Comparison of ENCODE assay signal across 8 mouse cellular contexts in the genomic region with DNA sequence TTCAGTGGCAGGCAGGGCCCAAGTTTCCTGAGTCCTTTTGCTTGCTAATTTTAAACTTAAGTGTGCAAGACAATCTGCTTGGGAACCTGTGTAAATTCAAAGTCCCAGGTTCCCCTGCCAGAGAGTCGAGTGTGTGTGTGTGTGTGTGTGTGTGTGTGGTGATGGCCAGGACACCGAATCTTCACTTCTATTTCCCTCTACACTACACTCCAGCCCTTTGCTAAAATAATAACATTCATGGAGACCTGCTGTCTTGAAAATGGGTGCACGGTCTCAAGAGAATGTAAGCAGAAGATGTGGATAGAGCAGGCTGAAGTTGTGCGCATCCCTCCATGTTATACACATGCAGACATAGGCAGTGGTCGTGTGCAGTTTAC. TPM values are rescaled to one million over a fixed set of nuclear protein-coding genes. Genes with fewer than 3 reads are reported as not detected.
DNase-seq lines count a peak whose midpoint lies in the region; ATAC-seq and TF ChIP-seq lines count a peak whose summit lies in the region.

No protein-coding gene starts in this region.

- H3K4me2 ChIP-seq in forebrain, embryonic 12.5 days = peak overlapping the region; percentile 80
- H3K4me2 ChIP-seq in liver, embryonic 11.5 days = peak overlapping the region; percentile 79
- H3K4me2 ChIP-seq in stomach, postnatal 0 days (replicated peaks; ENCODE audit: low read depth) = peak overlapping the region; percentile 83

- H3K4me1 ChIP-seq in forebrain, embryonic 12.5 days = peaks cover 19% of the 10 kb centered on the region
- H3K4me1 ChIP-seq in liver, embryonic 11.5 days (replicated peaks; ENCODE audit: control insufficient read depth, insufficient read depth, low read length) = peaks cover 5% of the 10 kb centered on the region
- H3K4me1 ChIP-seq in stomach, postnatal 0 days (replicated peaks; ENCODE audit: control insufficient read depth, insufficient read depth) = no peaks in the 10 kb centered on the region

- intact Hi-C loops in gastrocnemius, postnatal 36 days (cut with DNase I) = no loop called here

- peak; percentile 20 for DNase-seq in gastrocnemius, postnatal 10 days
- no peak for DNase-seq in gastrocnemius, postnatal 36 days
- peak; percentile 31 for DNase-seq in CD4-positive, CD25-positive, alpha-beta regulatory T cell, adult 2 months (ENCODE audit: low read depth, low spot score)
- DNase-seq in liver, embryonic 11.5 days (ENCODE audit: low spot score) = no peak
- DNase-seq in stomach, postnatal 0 days (ENCODE audit: low spot score) = no peak
- DNase-seq in frontal cortex, adult 2 months (ENCODE audit: extremely low spot score in 1 of 2, low spot score in 1 of 2) = no peak

- 41% methylated on average over 5 of the region's 5 CpGs for WGBS in forebrain, embryonic 12.5 days
- whole genome bisulfite sequencing in liver, embryonic 11.5 days = 42% methylated on average over 5 of the region's 5 CpGs
- WGBS in stomach, postnatal 0 days = 32% methylated on average over 5 of the region's 5 CpGs

- H3K27me3 ChIP-seq in forebrain, embryonic 12.5 days = no peaks in the 10 kb centered on the region
- no peaks in the 10 kb centered on the region for H3K27me3 ChIP-seq in liver, embryonic 11.5 days (replicated peaks; ENCODE audit: control insufficient read depth, insufficient read depth, low read length)
- no peaks in the 10 kb centered on the region for H3K27me3 ChIP-seq in stomach, postnatal 0 days (ENCODE audit: control insufficient read depth, insufficient read depth, low read length)

- TF ChIP-seq EP300 in stomach, postnatal 0 days (optimal IDR thresholded peaks at IDR 0.05) = no peak

- peak overlapping the region; percentile 80 for H3K9ac ChIP-seq in forebrain, embryonic 12.5 days
- peak overlapping the region; percentile 86 for H3K9ac ChIP-seq in liver, embryonic 11.5 days (ENCODE audit: low read depth, low read length)
- H3K9ac ChIP-seq in stomach, postnatal 0 days (ENCODE audit: low read length) = peak overlapping the region; percentile 91

- no peaks in the 10 kb centered on the region for H3K9me3 ChIP-seq in forebrain, embryonic 12.5 days
- no peaks in the 10 kb centered on the region for H3K9me3 ChIP-seq in liver, embryonic 11.5 days (ENCODE audit: control insufficient read depth, low read length)
- H3K9me3 ChIP-seq in stomach, postnatal 0 days (ENCODE audit: control insufficient read depth, low read length) = no peaks in the 10 kb centered on the region

- ATAC-seq in forebrain, embryonic 12.5 days (ENCODE audit: low FRiP score) = peak; percentile 2; the same call in 1 of the 2 replicates
- ATAC-seq in liver, embryonic 11.5 days (replicated peaks; ENCODE audit: low FRiP score) = no peak
- ATAC-seq in stomach, postnatal 0 days (ENCODE audit: low FRiP score, low TSS enrichment) = no peak
- no peak for ATAC-seq in monocyte, adult 5-6 weeks (replicated peaks; ENCODE audit: insufficient number of reproducible peaks, low FRiP score, low TSS enrichment, poor library complexity, severe bottlenecking)

- peak overlapping the region; percentile 84 for H3K27ac ChIP-seq in forebrain, embryonic 12.5 days
- H3K27ac ChIP-seq in liver, embryonic 11.5 days (ENCODE audit: low read depth, low read length) = 0 out of 2 replicates have a peak overlapping the region, but pooled peaks have one; percentile 51
- H3K27ac ChIP-seq in stomach, postnatal 0 days (replicated peaks) = peak overlapping the region; percentile 82

- H3K36me3 ChIP-seq in forebrain, embryonic 12.5 days (replicated peaks) = peaks cover 11% of the 10 kb centered on the region; the same call in 1 of the 2 replicates
- peaks cover 3% of the 10 kb centered on the region; the same call in 1 of the 2 replicates for H3K36me3 ChIP-seq in liver, embryonic 11.5 days (ENCODE audit: control insufficient read depth, insufficient read depth, low read length)
- peaks cover 8% of the 10 kb centered on the region for H3K36me3 ChIP-seq in stomach, postnatal 0 days (ENCODE audit: control insufficient read depth, insufficient read depth, low read length)

- TF ChIP-seq CTCF in stomach, postnatal 0 days (IDR thresholded peaks at IDR 0.05; ENCODE audit: low read depth) = no peak

- peak overlapping the region; percentile 63 for H3K4me3 ChIP-seq in forebrain, embryonic 12.5 days (replicated peaks)
- H3K4me3 ChIP-seq in liver, embryonic 11.5 days (ENCODE audit: low read depth, low read length) = peak overlapping the region; percentile 72
- peak overlapping the region; percentile 86 for H3K4me3 ChIP-seq in stomach, postnatal 0 days (ENCODE audit: low read depth, low read length)

RNA-seq across cellular contexts. Expression of gene Bphl, which starts 0.6 kb away (rescaled TPM):
- total RNA-seq in gastrocnemius, postnatal 10 days (2021) = 10 to 100 TPM; 21.3 to 26.5 TPM
- 10 to 100 TPM; 21.4 to 25.3 TPM for total RNA-seq in gastrocnemius, postnatal 36 days (2021)
- 35.0 and 38.2 TPM in 2 replicates for polyA plus RNA-seq in forebrain, embryonic 12.5 days (2016; fragmentation: Nextera tagmentation; extraction: Ambion mirVana)
- polyA plus RNA-seq in liver, embryonic 11.5 days (2014; fragmentation: Nextera tagmentation; extraction: Ambion mirVana) = 32.8 and 35.3 TPM in 2 replicates
- polyA plus RNA-seq in stomach, postnatal 0 days (2015; fragmentation: Nextera tagmentation; extraction: Ambion mirVana) = 36.9 and 37.2 TPM in 2 replicates
- 3.4 to 10.3 TPM (median 10.2 TPM) in 3 replicates for total RNA-seq in monocyte, adult 5-6 weeks (2017)
- polyA plus RNA-seq in frontal cortex, adult 2 months (2012; rRNA removed) = 47.1 and 56.5 TPM in 2 replicates

RNA-seq across cellular contexts. Expression of gene Serpinb6a, which starts 35.5 kb away (rescaled TPM):
- 10 to 100 TPM; 68.8 to 77.6 TPM for total RNA-seq in gastrocnemius, postnatal 10 days (2021)
- 100 to 1,000 TPM; 104 to 198 TPM for total RNA-seq in gastrocnemius, postnatal 36 days (2021)
- polyA plus RNA-seq in forebrain, embryonic 12.5 days (2016; fragmentation: Nextera tagmentation; extraction: Ambion mirVana) = 27.7 and 36.6 TPM in 2 replicates
- 23.6 and 24.1 TPM in 2 replicates for polyA plus RNA-seq in liver, embryonic 11.5 days (2014; fragmentation: Nextera tagmentation; extraction: Ambion mirVana)
- 82.7 and 83.1 TPM in 2 replicates for polyA plus RNA-seq in stomach, postnatal 0 days (2015; fragmentation: Nextera tagmentation; extraction: Ambion mirVana)
- 73.1 to 121 TPM (median 104 TPM) in 3 replicates for total RNA-seq in monocyte, adult 5-6 weeks (2017)
- 44.8 and 45.7 TPM in 2 replicates for polyA plus RNA-seq in frontal cortex, adult 2 months (2012; rRNA removed)

RNA-seq across cellular contexts. Expression of gene Ripk1, which starts 35.9 kb away (rescaled TPM):
- 10 to 100 TPM in 1 of 2 experiments, 1 to 10 TPM in 1; 8.5 to 11.2 TPM for total RNA-seq in gastrocnemius, postnatal 10 days (2021)
- 1 to 10 TPM; 3.7 to 4.1 TPM for total RNA-seq in gastrocnemius, postnatal 36 days (2021)
- polyA plus RNA-seq in forebrain, embryonic 12.5 days (2016; fragmentation: Nextera tagmentation; extraction: Ambion mirVana) = 7.6 and 9.0 TPM in 2 replicates
- polyA plus RNA-seq in liver, embryonic 11.5 days (2014; fragmentation: Nextera tagmentation; extraction: Ambion mirVana) = 18.6 and 23.4 TPM in 2 replicates
- 13.2 and 13.5 TPM in 2 replicates for polyA plus RNA-seq in stomach, postnatal 0 days (2015; fragmentation: Nextera tagmentation; extraction: Ambion mirVana)
- total RNA-seq in monocyte, adult 5-6 weeks (2017) = 90.4 to 122 TPM (median 115 TPM) in 3 replicates
- polyA plus RNA-seq in frontal cortex, adult 2 months (2012; rRNA removed) = 4.3 and 4.5 TPM in 2 replicates

RNA-seq across cellular contexts. Expression of gene Tubb2a, which starts 39.8 kb away (rescaled TPM):
- total RNA-seq in gastrocnemius, postnatal 10 days (2021) = 10 to 100 TPM; 44.4 to 49.4 TPM
- total RNA-seq in gastrocnemius, postnatal 36 days (2021) = 10 to 100 TPM; 11.4 to 11.5 TPM
- 397 and 403 TPM in 2 replicates for polyA plus RNA-seq in forebrain, embryonic 12.5 days (2016; fragmentation: Nextera tagmentation; extraction: Ambion mirVana)
- 81.0 and 87.9 TPM in 2 replicates for polyA plus RNA-seq in liver, embryonic 11.5 days (2014; fragmentation: Nextera tagmentation; extraction: Ambion mirVana)
- polyA plus RNA-seq in stomach, postnatal 0 days (2015; fragmentation: Nextera tagmentation; extraction: Ambion mirVana) = 187 and 196 TPM in 2 replicates
- 29.8 to 47.6 TPM (median 39.0 TPM) in 3 replicates for total RNA-seq in monocyte, adult 5-6 weeks (2017)
- polyA plus RNA-seq in frontal cortex, adult 2 months (2012; rRNA removed) = 1,752 and 1,773 TPM in 2 replicates

Comparison
In these comparisons a context has a peak if more than half of its experiments do, and no peak if none do; other contexts are left out.
1. DNase-seq: peak in gastrocnemius, postnatal 10 days (single experiment) and CD4-positive, CD25-positive, alpha-beta regulatory T cell, adult 2 months (single experiment); none in gastrocnemius, postnatal 36 days (0 of 2), liver, embryonic 11.5 days (single experiment), stomach, postnatal 0 days (single experiment) and frontal cortex, adult 2 months (0 of 2).
2. Peak in every context shown above with its lines, with median percentiles within 50 percentile points of each other: H3K27ac ChIP-seq, H3K4me2 ChIP-seq, H3K4me3 ChIP-seq and H3K9ac ChIP-seq.